Mouse (Mus musculus) kidney, postnatal 36 days (tissue): ENCODE results near the gene Prcc.
"Not testable (repeated sequence)": the region's sequence is repeated elsewhere in the genome, so short reads cannot be mapped to it uniquely, and the experiment has no call there.

Experiments used
- DNase-seq, 2 experiments: peaks; one replicate each; pipeline ENCODE4 v3.0.0; 2021 to 2022; ENCODE audit warnings: mixed read lengths in 2 of 2

Prcc gene

GRCm38 (mm10) chr3:87905880-87906485 is 20.6 kb upstream of the Prcc start, which contains the start of gene Hdgf:
Gene Hdgf, plus strand, starts transcription at chr3:87906321.
- peak; percentile 96 for DNase-seq

GRCm38 (mm10) chr3:87903821-87904220 is 18.4 kb upstream of the Prcc start:
- DNase-seq: no peak

- not testable (repeated sequence) for DNase-seq
Observed at GRCm38 (mm10) chr3:87901959-87902358, 16.6 kb upstream of the Prcc start.

- no peak for DNase-seq
Observed at GRCm38 (mm10) chr3:87901036-87901624, 15.7 kb upstream of the Prcc start.

- DNase-seq: no peak
Observed at GRCm38 (mm10) chr3:87899776-87900175, 14.4 kb upstream of the Prcc start.

GRCm38 (mm10) chr3:87899266-87899665 is 13.9 kb upstream of the Prcc start:
- no peak for DNase-seq

GRCm38 (mm10) chr3:87893367-87893905 is 8.0 kb upstream of the Prcc start:
- no peak for DNase-seq

GRCm38 (mm10) chr3:87891481-87891880 is 6.1 kb upstream of the Prcc start:
- no peak for DNase-seq

- DNase-seq: not testable (repeated sequence)
Observed at GRCm38 (mm10) chr3:87887400-87887799, 2.0 kb upstream of the Prcc start.

GRCm38 (mm10) chr3:87886416-87886815 is 1.0 kb upstream of the Prcc start:
- no peak for DNase-seq

- no peak for DNase-seq
Observed at GRCm38 (mm10) chr3:87886004-87886365, 577 bp upstream of the Prcc start.

- peak; percentile 17 to 52 for DNase-seq
Observed at GRCm38 (mm10) chr3:87884708-87885251, 628 bp downstream of the Prcc start.

GRCm38 (mm10) chr3:87884291-87884690 is 1.1 kb downstream of the Prcc start:
- no peak for DNase-seq

GRCm38 (mm10) chr3:87877730-87878129 is 7.7 kb downstream of the Prcc start:
- no peak for DNase-seq

- DNase-seq: not testable (repeated sequence)
Observed at GRCm38 (mm10) chr3:87864111-87864510, 21.3 kb downstream of the Prcc start.

- DNase-seq: peak; percentile 78 to 79
Observed at GRCm38 (mm10) chr3:87859813-87860212, 25.6 kb downstream of the Prcc start.

- DNase-seq: no peak
Observed at GRCm38 (mm10) chr3:87857666-87858065, 27.7 kb downstream of the Prcc start.

- DNase-seq: no peak
Observed at GRCm38 (mm10) chr3:87855936-87856335, 29.5 kb downstream of the Prcc start.

GRCm38 (mm10) chr3:87854795-87855568 is 30.4 kb downstream of the Prcc start:
- peak; percentile 48 to 76 for DNase-seq

GRCm38 (mm10) chr3:87849117-87849516 is 36.3 kb downstream of the Prcc start:
- DNase-seq: no peak

- no peak for DNase-seq
Observed at GRCm38 (mm10) chr3:87847680-87848079, 37.7 kb downstream of the Prcc start.

- DNase-seq: no peak
Observed at GRCm38 (mm10) chr3:87846650-87847110, 38.7 kb downstream of the Prcc start, which contains the start of gene Sh2d2a. Gene Sh2d2a, plus strand, starts transcription at chr3:87846755.

GRCm38 (mm10) chr3:87846186-87846585 is 39.2 kb downstream of the Prcc start:
- DNase-seq: no peak
